Mouse (Mus musculus): ENCODE data around the gene Trim45.

DNA sequence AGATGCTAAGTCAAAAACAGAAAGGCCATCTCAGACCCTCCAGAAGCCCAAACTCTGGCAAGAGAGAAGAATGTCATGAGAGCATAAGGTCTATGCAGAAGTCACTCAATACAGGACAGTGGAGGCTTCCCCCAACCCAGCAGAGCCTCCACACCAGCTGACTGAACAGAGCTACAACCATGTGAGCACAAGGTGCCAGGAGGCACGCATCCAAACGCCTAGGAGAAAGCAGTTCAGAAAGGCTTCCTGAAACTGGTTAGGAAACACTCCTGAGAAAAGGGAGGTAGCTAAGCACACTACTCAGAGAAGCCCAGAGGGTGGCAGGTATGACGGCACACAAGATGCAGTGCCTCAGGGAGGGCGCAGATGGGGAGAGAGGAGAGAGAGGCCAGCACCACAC lies 29.5 kb downstream of the Trim45 start:
- TF ChIP-seq CTCF (IDR thresholded peaks at IDR 0.05 in 2 of 3, conservative IDR thresholded peaks at IDR 0.05 in 1 of 3; ENCODE audit: control insufficient read depth in 1 of 3, insufficient read depth in 1 of 3, low read depth in 2 of 3, low read length in 3 of 3, poor library complexity in 1 of 3, severe bottlenecking in 1 of 3) = no peak
- no peak for TF ChIP-seq POLR2A (IDR thresholded peaks at IDR 0.05; ENCODE audit: control insufficient read depth in 1 of 2, insufficient read depth in 1 of 2, low read depth in 1 of 2, low read length in 2 of 2, poor library complexity in 1 of 2)
- no peak for TF ChIP-seq POLR2AphosphoS2 (IDR thresholded peaks at IDR 0.05; ENCODE audit: low read length)
- TF ChIP-seq USF2 (IDR thresholded peaks at IDR 0.05; ENCODE audit: borderline replicate concordance in 1 of 2, insufficient read depth in 1 of 2, low read depth in 1 of 2, low read length in 2 of 2) = no peak
- no peak for TF ChIP-seq E2F4 (IDR thresholded peaks at IDR 0.05; ENCODE audit: borderline replicate concordance, low read depth, low read length)
